Mouse (Mus musculus): ENCODE measurements around the gene Cox8a. TPM values are rescaled to one million over a fixed set of nuclear protein-coding genes. Genes with fewer than 3 reads are reported as not detected.

Gene Cox8a
- polyA plus RNA-seq, 1 experiment from 2014 or later: 824 TPM

- Histone ChIP-seq H3K9ac (no peak overlapping the region), H3K4me1 (peaks cover 30% of the 10 kb centered on the region), H3K27ac (no peak overlapping the region), H3K36me3 (peaks cover 68% of the 10 kb centered on the region), H3K4me2 (replicated peaks) (no peak overlapping the region), H3K4me3 (no peak overlapping the region), H3K27me3 (no peaks in the 10 kb centered on the region), H3K9me3 (no peaks in the 10 kb centered on the region)
- WGBS: 95% methylated on average over 13 of the region's 13 CpGs
- no peak for ATAC-seq (ENCODE audit: insufficient number of reproducible peaks, insufficient read depth, low FRiP score, low TSS enrichment)
Observed at GRCm38 (mm10) chr19:7199089-7199488, 18.3 kb downstream of the Cox8a start.

GRCm38 (mm10) chr19:7197445-7197844 lies 20.0 kb downstream of the Cox8a start:
- Histone ChIP-seq H3K4me1 (peaks cover 25% of the 10 kb centered on the region), H3K4me3 (no peak overlapping the region), H3K36me3 (peaks cover 52% of the 10 kb centered on the region), H3K27ac (no peak overlapping the region), H3K27me3 (no peaks in the 10 kb centered on the region), H3K9ac (0 out of 2 replicates have a peak overlapping the region, but pooled peaks have one; percentile 12), H3K9me3 (no peaks in the 10 kb centered on the region), H3K4me2 (replicated peaks) (no peak overlapping the region)
- ATAC-seq (ENCODE audit: insufficient number of reproducible peaks, insufficient read depth, low FRiP score, low TSS enrichment): no peak
- 76% methylated on average over 9 of the region's 9 CpGs for WGBS

GRCm38 (mm10) chr19:7196741-7197270 lies 20.6 kb downstream of the Cox8a start:
- Histone ChIP-seq H3K27me3 (no peaks in the 10 kb centered on the region), H3K4me2 (replicated peaks) (no peak overlapping the region), H3K9me3 (no peaks in the 10 kb centered on the region), H3K4me1 (peaks cover 25% of the 10 kb centered on the region), H3K36me3 (peaks cover 48% of the 10 kb centered on the region), H3K9ac (peak overlapping the region; percentile 12; the same call in 1 of the 2 replicates), H3K27ac (0 out of 2 replicates have a peak overlapping the region, but pooled peaks have one; percentile 6), H3K4me3 (no peak overlapping the region)
- WGBS: 12% methylated on average over 17 of the region's 17 CpGs
- ATAC-seq (ENCODE audit: insufficient number of reproducible peaks, insufficient read depth, low FRiP score, low TSS enrichment): peak; percentile 50

GRCm38 (mm10) chr19:7195900-7196728 lies 21.3 kb downstream of the Cox8a start:
- Histone ChIP-seq H3K4me1 (peaks cover 25% of the 10 kb centered on the region), H3K4me2 (replicated peaks) (0 out of 2 replicates have a peak overlapping the region, but pooled peaks have one; percentile 0), H3K27ac (no peak overlapping the region), H3K27me3 (no peaks in the 10 kb centered on the region), H3K36me3 (peaks cover 41% of the 10 kb centered on the region), H3K4me3 (no peak overlapping the region), H3K9ac (no peak overlapping the region; the same call in 1 of the 2 replicates), H3K9me3 (no peaks in the 10 kb centered on the region)
- 17% methylated on average over 33 of the region's 33 CpGs for WGBS
- peak; percentile 6; the same call in 1 of the 2 replicates for ATAC-seq (ENCODE audit: insufficient number of reproducible peaks, insufficient read depth, low FRiP score, low TSS enrichment)

- H3K4me1 ChIP-seq: peaks cover 25% of the 10 kb centered on the region
- no peak overlapping the region for H3K27ac ChIP-seq
- H3K9me3 ChIP-seq: no peaks in the 10 kb centered on the region
- 51% methylated on average over 2 of the region's 2 CpGs for WGBS
- H3K9ac ChIP-seq: no peak overlapping the region
- 0 out of 2 replicates have a peak, but pooled peaks cover 8% of the 10 kb centered on the region for H3K36me3 ChIP-seq
- H3K4me2 ChIP-seq (replicated peaks): no peak overlapping the region
- no peak overlapping the region for H3K4me3 ChIP-seq
- ATAC-seq (ENCODE audit: insufficient number of reproducible peaks, insufficient read depth, low FRiP score, low TSS enrichment): no peak
- peaks cover 6% of the 10 kb centered on the region; the same call in 1 of the 2 replicates for H3K27me3 ChIP-seq
Observed at GRCm38 (mm10) chr19:7192561-7192967, 24.9 kb downstream of the Cox8a start.

GRCm38 (mm10) chr19:7191639-7192038 lies 25.8 kb downstream of the Cox8a start:
- ATAC-seq (ENCODE audit: insufficient number of reproducible peaks, insufficient read depth, low FRiP score, low TSS enrichment): no peak
- H3K4me1 ChIP-seq: peaks cover 16% of the 10 kb centered on the region
- H3K4me3 ChIP-seq: no peak overlapping the region
- no peaks in the 10 kb centered on the region for H3K9me3 ChIP-seq
- no peak overlapping the region for H3K27ac ChIP-seq
- no peaks in the 10 kb centered on the region for H3K36me3 ChIP-seq
- no peak overlapping the region for H3K9ac ChIP-seq
- peaks cover 13% of the 10 kb centered on the region; the same call in 1 of the 2 replicates for H3K27me3 ChIP-seq
- no peak overlapping the region for H3K4me2 ChIP-seq (replicated peaks)
- 50% methylated on average over 6 of the region's 6 CpGs for WGBS

- peaks cover 19% of the 10 kb centered on the region for H3K27me3 ChIP-seq
- no peak overlapping the region for H3K9ac ChIP-seq
- WGBS: 58% methylated on average over 5 of the region's 5 CpGs
- H3K4me1 ChIP-seq: peaks cover 10% of the 10 kb centered on the region
- no peaks in the 10 kb centered on the region for H3K9me3 ChIP-seq
- H3K27ac ChIP-seq: no peak overlapping the region
- ATAC-seq (ENCODE audit: insufficient number of reproducible peaks, insufficient read depth, low FRiP score, low TSS enrichment): no peak
- no peaks in the 10 kb centered on the region for H3K36me3 ChIP-seq
- H3K4me2 ChIP-seq (replicated peaks): no peak overlapping the region
- no peak overlapping the region for H3K4me3 ChIP-seq
Observed at GRCm38 (mm10) chr19:7190986-7191385, 26.4 kb downstream of the Cox8a start.

GRCm38 (mm10) chr19:7189026-7189425 lies 28.4 kb downstream of the Cox8a start:
- H3K4me1 ChIP-seq: peaks cover 14% of the 10 kb centered on the region
- H3K27ac ChIP-seq: no peak overlapping the region
- 73% methylated on average over 4 of the region's 4 CpGs for WGBS

GRCm38 (mm10) chr19:7187157-7187556 lies 30.3 kb downstream of the Cox8a start:
- WGBS: 53% methylated on average over 5 of the region's 5 CpGs
- H3K9me3 ChIP-seq: no peaks in the 10 kb centered on the region
- H3K4me1 ChIP-seq: peaks cover 32% of the 10 kb centered on the region
- H3K27me3 ChIP-seq: peaks cover 49% of the 10 kb centered on the region
- H3K4me3 ChIP-seq: no peak overlapping the region
- no peak overlapping the region for H3K9ac ChIP-seq
- H3K36me3 ChIP-seq: no peaks in the 10 kb centered on the region
- H3K4me2 ChIP-seq (replicated peaks): no peak overlapping the region
- ATAC-seq (ENCODE audit: insufficient number of reproducible peaks, insufficient read depth, low FRiP score, low TSS enrichment): no peak
- H3K27ac ChIP-seq: no peak overlapping the region

More at GRCm38 (mm10) chr19:7189026-7189425, 28.4 kb downstream of the Cox8a start:
- ATAC-seq (ENCODE audit: insufficient number of reproducible peaks, insufficient read depth, low FRiP score, low TSS enrichment): no peak
- Histone ChIP-seq H3K9ac (no peak overlapping the region), H3K4me2 (replicated peaks) (no peak overlapping the region), H3K36me3 (no peaks in the 10 kb centered on the region), H3K4me3 (no peak overlapping the region), H3K9me3 (no peaks in the 10 kb centered on the region), H3K27me3 (peaks cover 32% of the 10 kb centered on the region)

GRCm38 (mm10) chr19:7185715-7186291 lies 31.6 kb downstream of the Cox8a start:
- Histone ChIP-seq H3K4me1 (peaks cover 39% of the 10 kb centered on the region), H3K4me2 (replicated peaks) (no peak overlapping the region; the same call in 1 of the 2 replicates), H3K27me3 (peaks cover 55% of the 10 kb centered on the region), H3K27ac (no peak overlapping the region), H3K9ac (no peak overlapping the region), H3K36me3 (no peaks in the 10 kb centered on the region), H3K4me3 (no peak overlapping the region), H3K9me3 (no peaks in the 10 kb centered on the region)
- ATAC-seq (ENCODE audit: insufficient number of reproducible peaks, insufficient read depth, low FRiP score, low TSS enrichment): no peak
- 6% methylated on average over 18 of the region's 18 CpGs for WGBS

GRCm38 (mm10) chr19:7185059-7185458 lies 32.4 kb downstream of the Cox8a start:
- ATAC-seq (ENCODE audit: insufficient number of reproducible peaks, insufficient read depth, low FRiP score, low TSS enrichment): no peak
- whole genome bisulfite sequencing: 41% methylated on average over 4 of the region's 4 CpGs
- no peak overlapping the region for H3K9ac ChIP-seq
- peaks cover 39% of the 10 kb centered on the region for H3K4me1 ChIP-seq
- no peaks in the 10 kb centered on the region for H3K9me3 ChIP-seq
- peaks cover 56% of the 10 kb centered on the region for H3K27me3 ChIP-seq
- H3K27ac ChIP-seq: no peak overlapping the region
- no peak overlapping the region for H3K4me2 ChIP-seq (replicated peaks)
- no peaks in the 10 kb centered on the region for H3K36me3 ChIP-seq
- H3K4me3 ChIP-seq: no peak overlapping the region

Data from embryonic facial prominence, embryonic 12.5 days (tissue).